ENCODE assay signal across 27 mouse cellular contexts in genomic region chr11:69606832-69607231, GRCm38 (mm10). TPM values are rescaled to one million over a fixed set of nuclear protein-coding genes. Genes with fewer than 3 reads are reported as not detected.
DNase-seq lines count a peak whose midpoint lies in the region; ATAC-seq and TF ChIP-seq lines count a peak whose summit lies in the region.
"Had no signal": no experiment of that assay in that cellular context is flagged by ENCODE, and none has a peak within 500 bp of the region (broad histone marks: within the 10 kb centered on the region; RNA-seq: fewer than 3 reads in every experiment).

No protein-coding gene starts in this region.

- no peak for DNase-seq in limb, embryonic 10.5 days (ENCODE audit: low spot score)
- DNase-seq in liver, postnatal 0 days: no peak
- DNase-seq in MEL (ENCODE audit: low read depth, low spot score): peak; percentile 48
- DNase-seq: adrenal gland, postnatal 10 days; adrenal gland, postnatal 36 days; cerebellum, adult 9-10 months; gastrocnemius, postnatal 10 days; gastrocnemius, postnatal 36 days; heart, adult 2 months had no signal

- H3K9me3 ChIP-seq in limb, embryonic 13.5 days: no peaks in the 10 kb centered on the region
- H3K9me3 ChIP-seq in limb, embryonic 10.5 days (replicated peaks): no peaks in the 10 kb centered on the region
- H3K9me3 ChIP-seq in liver, embryonic 15.5 days (replicated peaks): no peaks in the 10 kb centered on the region
- H3K9me3 ChIP-seq in liver, postnatal 0 days (ENCODE audit: low read length): no peaks in the 10 kb centered on the region
- H3K9me3 ChIP-seq in MEL (replicated peaks; ENCODE audit: insufficient read depth, low read length): no peaks in the 10 kb centered on the region
- no peaks in the 10 kb centered on the region for H3K9me3 ChIP-seq in forebrain, embryonic 16.5 days (ENCODE audit: control insufficient read depth, low read length)
- H3K9me3 ChIP-seq: embryonic facial prominence, embryonic 13.5 days; forebrain, embryonic 12.5 days; forebrain, embryonic 15.5 days; hindbrain, embryonic 12.5 days; hindbrain, embryonic 15.5 days had no signal

- WGBS in limb, embryonic 13.5 days: 83% methylated on average over 2 of the region's 2 CpGs
- WGBS in limb, embryonic 10.5 days: 91% methylated on average over 2 of the region's 2 CpGs
- WGBS in liver, embryonic 15.5 days (ENCODE audit: insufficient replicate concordance): 64% methylated on average over 2 of the region's 2 CpGs
- 76% methylated on average over 2 of the region's 2 CpGs for WGBS in liver, postnatal 0 days (ENCODE audit: insufficient replicate concordance)
- 99% methylated on average over 2 of the region's 2 CpGs for WGBS in forebrain, embryonic 16.5 days

- no peak for TF ChIP-seq POLR2A in MEL (IDR thresholded peaks at IDR 0.05; ENCODE audit: control insufficient read depth in 1 of 2, insufficient read depth in 1 of 2, low read depth in 1 of 2, low read length in 2 of 2, poor library complexity in 1 of 2)

- peak overlapping the region; percentile 100; the same call in 1 of the 2 replicates for H3K4me2 ChIP-seq in limb, embryonic 13.5 days (replicated peaks)
- H3K4me2 ChIP-seq in liver, embryonic 15.5 days: peak overlapping the region; percentile 99; the same call in 1 of the 2 replicates
- H3K4me2 ChIP-seq in liver, postnatal 0 days (ENCODE audit: low read depth, low read length): no peak overlapping the region
- no peak overlapping the region for H3K4me2 ChIP-seq in forebrain, embryonic 16.5 days (ENCODE audit: low read length)

- TF ChIP-seq RAD21 in MEL (IDR thresholded peaks at IDR 0.05; ENCODE audit: low read depth, low read length): no peak

- TF ChIP-seq CTCF in liver, postnatal 0 days (IDR thresholded peaks at IDR 0.05; ENCODE audit: low read depth): no peak
- no peak for TF ChIP-seq CTCF in MEL (IDR thresholded peaks at IDR 0.05 in 2 of 3, conservative IDR thresholded peaks at IDR 0.05 in 1 of 3; ENCODE audit: control insufficient read depth in 1 of 3, insufficient read depth in 1 of 3, low read depth in 2 of 3, low read length in 3 of 3, poor library complexity in 1 of 3, severe bottlenecking in 1 of 3)

- peaks cover 6% of the 10 kb centered on the region for H3K79me2 ChIP-seq in MEL (ENCODE audit: control insufficient read depth, insufficient read depth, low read length, poor library complexity)

- no peak overlapping the region for H3K4me3 ChIP-seq in limb, embryonic 13.5 days
- no peak overlapping the region for H3K4me3 ChIP-seq in limb, embryonic 10.5 days
- H3K4me3 ChIP-seq in liver, embryonic 15.5 days (replicated peaks): no peak overlapping the region
- H3K4me3 ChIP-seq in liver, postnatal 0 days (ENCODE audit: low read depth, low read length): no peak overlapping the region
- H3K4me3 ChIP-seq in MEL (ENCODE audit: control insufficient read depth in 1 of 2, insufficient read depth in 1 of 2, low read depth in 2 of 2, low read length in 2 of 2): no peak overlapping the region; a peak in 1 of 4 replicates
- no peak overlapping the region for H3K4me3 ChIP-seq in forebrain, embryonic 16.5 days (replicated peaks; ENCODE audit: low read length)

- no peak overlapping the region for H3K9ac ChIP-seq in limb, embryonic 13.5 days
- no peak overlapping the region for H3K9ac ChIP-seq in liver, embryonic 15.5 days
- no peak overlapping the region for H3K9ac ChIP-seq in liver, postnatal 0 days (replicated peaks)
- no peak overlapping the region for H3K9ac ChIP-seq in MEL (ENCODE audit: control insufficient read depth, low read depth, low read length, poor library complexity, severe bottlenecking)
- H3K9ac ChIP-seq in forebrain, embryonic 16.5 days (replicated peaks; ENCODE audit: low read depth, low read length): no peak overlapping the region
- H3K9ac ChIP-seq: forebrain, embryonic 12.5 days; hindbrain, embryonic 15.5 days had no signal

- no peak for TF ChIP-seq EP300 in liver, postnatal 0 days (IDR thresholded peaks at IDR 0.05; ENCODE audit: low read depth)
- TF ChIP-seq EP300 in MEL (IDR thresholded peaks at IDR 0.05; ENCODE audit: low read depth in 1 of 2, low read length in 2 of 2): no peak

- peaks cover 25% of the 10 kb centered on the region for H3K27me3 ChIP-seq in limb, embryonic 13.5 days
- H3K27me3 ChIP-seq in limb, embryonic 10.5 days (ENCODE audit: low read depth, poor library complexity, severe bottlenecking): peaks cover 39% of the 10 kb centered on the region
- H3K27me3 ChIP-seq in liver, embryonic 15.5 days: peaks cover 13% of the 10 kb centered on the region; the same call in 1 of the 2 replicates
- H3K27me3 ChIP-seq in liver, postnatal 0 days (ENCODE audit: insufficient read depth, low read length): peaks cover 7% of the 10 kb centered on the region; the same call in 1 of the 2 replicates
- no peaks in the 10 kb centered on the region for H3K27me3 ChIP-seq in MEL (ENCODE audit: control insufficient read depth in 1 of 2, insufficient read depth in 2 of 2, low read length in 2 of 2)
- H3K27me3 ChIP-seq in forebrain, embryonic 16.5 days (replicated peaks; ENCODE audit: control insufficient read depth, insufficient read depth, low read length): no peaks in the 10 kb centered on the region
- H3K27me3 ChIP-seq: forebrain, embryonic 15.5 days; hindbrain, embryonic 15.5 days had no signal

- H3K27ac ChIP-seq in limb, embryonic 13.5 days: no peak overlapping the region
- H3K27ac ChIP-seq in limb, embryonic 10.5 days: no peak overlapping the region
- H3K27ac ChIP-seq in liver, embryonic 15.5 days (replicated peaks): peak overlapping the region; percentile 29; the same call in 1 of the 2 replicates
- H3K27ac ChIP-seq in liver, postnatal 0 days (ENCODE audit: low read depth): no peak overlapping the region
- H3K27ac ChIP-seq in MEL (ENCODE audit: control insufficient read depth, low read depth, low read length): 0 out of 2 replicates have a peak overlapping the region, but pooled peaks have one; percentile 11
- no peak overlapping the region for H3K27ac ChIP-seq in forebrain, embryonic 16.5 days (ENCODE audit: low read length)
- H3K27ac ChIP-seq: forebrain, embryonic 12.5 days had no signal

- H3K4me1 ChIP-seq in limb, embryonic 13.5 days: peaks cover 13% of the 10 kb centered on the region
- peaks cover 28% of the 10 kb centered on the region for H3K4me1 ChIP-seq in limb, embryonic 10.5 days
- peaks cover 74% of the 10 kb centered on the region for H3K4me1 ChIP-seq in liver, embryonic 15.5 days (replicated peaks)
- H3K4me1 ChIP-seq in liver, postnatal 0 days (ENCODE audit: insufficient read depth): peaks cover 24% of the 10 kb centered on the region
- H3K4me1 ChIP-seq in MEL (ENCODE audit: control insufficient read depth in 1 of 2, insufficient read depth in 2 of 2, low read length in 2 of 2): peaks cover 35 to 58% of the 10 kb centered on the region in 2 experiments
- H3K4me1 ChIP-seq in forebrain, embryonic 16.5 days (replicated peaks; ENCODE audit: control insufficient read depth, insufficient read depth, low read length): peaks cover 17% of the 10 kb centered on the region

- ATAC-seq in limb, embryonic 13.5 days (ENCODE audit: low FRiP score, low read depth): no peak
- ATAC-seq in liver, embryonic 15.5 days (ENCODE audit: insufficient read depth): no peak
- ATAC-seq in liver, postnatal 0 days: no peak
- ATAC-seq in forebrain, embryonic 16.5 days: no peak
- ATAC-seq: Patski had no signal

- 0 out of 2 replicates have a peak, but pooled peaks cover 2% of the 10 kb centered on the region for H3K36me3 ChIP-seq in limb, embryonic 13.5 days
- no peaks in the 10 kb centered on the region for H3K36me3 ChIP-seq in limb, embryonic 10.5 days
- H3K36me3 ChIP-seq in liver, embryonic 15.5 days (replicated peaks): no peaks in the 10 kb centered on the region
- H3K36me3 ChIP-seq in liver, postnatal 0 days (replicated peaks; ENCODE audit: insufficient read depth, low read length): no peaks in the 10 kb centered on the region
- peaks cover 0 to 39% of the 10 kb centered on the region in 2 experiments; a peak in 2 of 4 replicates for H3K36me3 ChIP-seq in MEL (ENCODE audit: control insufficient read depth in 1 of 2, insufficient read depth in 2 of 2, low read length in 2 of 2)
- H3K36me3 ChIP-seq in forebrain, embryonic 16.5 days (ENCODE audit: control insufficient read depth, insufficient read depth): peaks cover 3% of the 10 kb centered on the region; the same call in 1 of the 2 replicates
- H3K36me3 ChIP-seq: embryonic facial prominence, embryonic 13.5 days; forebrain, embryonic 12.5 days; forebrain, embryonic 15.5 days; hindbrain, embryonic 12.5 days had no signal

RNA-seq across cellular contexts. Expression of gene Atp1b2, which starts 1.1 kb away (rescaled TPM):
- 5.7 and 6.0 TPM in 2 replicates for polyA plus RNA-seq in limb, embryonic 13.5 days (2015; fragmentation: Nextera tagmentation; extraction: Ambion mirVana)
- 1.5 TPM in 2 replicates for polyA plus RNA-seq in limb, embryonic 10.5 days (2016; fragmentation: Nextera tagmentation; extraction: Ambion mirVana)
- polyA plus RNA-seq in liver, embryonic 15.5 days (2015; fragmentation: Nextera tagmentation; extraction: Ambion mirVana): 14.1 and 14.7 TPM in 2 replicates
- 4.0 and 5.3 TPM in 2 replicates for polyA plus RNA-seq in liver, postnatal 0 days (2015; fragmentation: Nextera tagmentation; extraction: Ambion mirVana)
- total RNA-seq in MEL (2012; rRNA removed): 13.4 and 15.1 TPM in 2 replicates
- 100 to 1,000 TPM in 1 of 2 experiments, not detected in 1; 136 TPM for polyA plus RNA-seq in MEL (2012; ENCODE audit: insufficient read depth in 1 of 2, insufficient read length in 2 of 2, low read depth in 1 of 2, low replicate concordance in 2 of 2, missing spikeins in 1 of 2)
- 30.2 and 33.8 TPM in 2 replicates for polyA plus RNA-seq in forebrain, embryonic 16.5 days (2015; fragmentation: Nextera tagmentation; extraction: Ambion mirVana)

RNA-seq across cellular contexts. Expression of gene Shbg, which starts 10.9 kb away (rescaled TPM):
- polyA plus RNA-seq in limb, embryonic 13.5 days (2015; fragmentation: Nextera tagmentation; extraction: Ambion mirVana): 0.22 TPM in 1 of 2 replicates, not detected in the other
- not detected in 2 replicates for polyA plus RNA-seq in limb, embryonic 10.5 days (2016; fragmentation: Nextera tagmentation; extraction: Ambion mirVana)
- polyA plus RNA-seq in liver, embryonic 15.5 days (2015; fragmentation: Nextera tagmentation; extraction: Ambion mirVana): 26.6 and 27.2 TPM in 2 replicates
- 4.3 and 4.7 TPM in 2 replicates for polyA plus RNA-seq in liver, postnatal 0 days (2015; fragmentation: Nextera tagmentation; extraction: Ambion mirVana)
- not detected in 2 replicates for total RNA-seq in MEL (2012; rRNA removed)
- not detected for polyA plus RNA-seq in MEL (2012; ENCODE audit: insufficient read depth in 1 of 2, insufficient read length in 2 of 2, low read depth in 1 of 2, low replicate concordance in 2 of 2, missing spikeins in 1 of 2)
- not detected in 2 replicates for polyA plus RNA-seq in forebrain, embryonic 16.5 days (2015; fragmentation: Nextera tagmentation; extraction: Ambion mirVana)
- total RNA-seq: adrenal gland, adult 18-20 months; adrenal gland, postnatal 36 days; ES-E14; gastrocnemius, adult 18-20 months; gastrocnemius, postnatal 36 days; granulocyte monocyte progenitor cell, adult 5-6 weeks; heart, adult 2 months; heart, postnatal 25 days; hematopoietic stem cell, adult 5-6 weeks had no signal
- polyA plus RNA-seq: embryonic facial prominence, embryonic 13.5 days; forebrain, embryonic 12.5 days; forebrain, embryonic 15.5 days; heart, adult 2 months; heart, embryonic 14.5 days; heart, postnatal 0 days; hindbrain, embryonic 12.5 days; hindbrain, embryonic 15.5 days; Patski had no signal

RNA-seq across cellular contexts. Expression of gene Sat2, which starts 15.0 kb away (rescaled TPM):
- polyA plus RNA-seq in limb, embryonic 13.5 days (2015; fragmentation: Nextera tagmentation; extraction: Ambion mirVana): 24.1 and 28.0 TPM in 2 replicates
- polyA plus RNA-seq in limb, embryonic 10.5 days (2016; fragmentation: Nextera tagmentation; extraction: Ambion mirVana): 9.1 and 13.7 TPM in 2 replicates
- polyA plus RNA-seq in liver, embryonic 15.5 days (2015; fragmentation: Nextera tagmentation; extraction: Ambion mirVana): 10.2 and 11.1 TPM in 2 replicates
- 15.2 and 18.7 TPM in 2 replicates for polyA plus RNA-seq in liver, postnatal 0 days (2015; fragmentation: Nextera tagmentation; extraction: Ambion mirVana)
- total RNA-seq in MEL (2012; rRNA removed): not detected in 2 replicates
- not detected for polyA plus RNA-seq in MEL (2012; ENCODE audit: insufficient read depth in 1 of 2, insufficient read length in 2 of 2, low read depth in 1 of 2, low replicate concordance in 2 of 2, missing spikeins in 1 of 2)
- 17.3 and 23.8 TPM in 2 replicates for polyA plus RNA-seq in forebrain, embryonic 16.5 days (2015; fragmentation: Nextera tagmentation; extraction: Ambion mirVana)
- total RNA-seq: granulocyte monocyte progenitor cell, adult 5-6 weeks; hematopoietic stem cell, adult 5-6 weeks had no signal
- polyA plus RNA-seq: erythroblast, embryonic 14.5 days had no signal

RNA-seq across cellular contexts. Expression of gene Fxr2, which starts 26.0 kb away (rescaled TPM):
- polyA plus RNA-seq in limb, embryonic 13.5 days (2015; fragmentation: Nextera tagmentation; extraction: Ambion mirVana): 37.3 and 38.0 TPM in 2 replicates
- polyA plus RNA-seq in limb, embryonic 10.5 days (2016; fragmentation: Nextera tagmentation; extraction: Ambion mirVana): 45.4 and 48.1 TPM in 2 replicates
- polyA plus RNA-seq in liver, embryonic 15.5 days (2015; fragmentation: Nextera tagmentation; extraction: Ambion mirVana): 7.3 and 9.7 TPM in 2 replicates
- polyA plus RNA-seq in liver, postnatal 0 days (2015; fragmentation: Nextera tagmentation; extraction: Ambion mirVana): 6.8 TPM in 2 replicates
- 90.2 and 95.1 TPM in 2 replicates for total RNA-seq in MEL (2012; rRNA removed)
- polyA plus RNA-seq in MEL (2012; ENCODE audit: insufficient read depth in 1 of 2, insufficient read length in 2 of 2, low read depth in 1 of 2, low replicate concordance in 2 of 2, missing spikeins in 1 of 2): 10 to 100 TPM in 1 of 2 experiments, not detected in 1; 97.6 TPM
- polyA plus RNA-seq in forebrain, embryonic 16.5 days (2015; fragmentation: Nextera tagmentation; extraction: Ambion mirVana): 37.1 and 47.7 TPM in 2 replicates

RNA-seq across cellular contexts. Expression of gene Trp53, which starts 26.7 kb away (rescaled TPM):
- 158 and 161 TPM in 2 replicates for polyA plus RNA-seq in limb, embryonic 13.5 days (2015; fragmentation: Nextera tagmentation; extraction: Ambion mirVana)
- polyA plus RNA-seq in limb, embryonic 10.5 days (2016; fragmentation: Nextera tagmentation; extraction: Ambion mirVana): 243 and 267 TPM in 2 replicates
- polyA plus RNA-seq in liver, embryonic 15.5 days (2015; fragmentation: Nextera tagmentation; extraction: Ambion mirVana): 62.4 and 63.8 TPM in 2 replicates
- polyA plus RNA-seq in liver, postnatal 0 days (2015; fragmentation: Nextera tagmentation; extraction: Ambion mirVana): 32.6 and 33.5 TPM in 2 replicates
- total RNA-seq in MEL (2012; rRNA removed): 74.1 and 76.4 TPM in 2 replicates
- polyA plus RNA-seq in MEL (2012; ENCODE audit: insufficient read depth in 1 of 2, insufficient read length in 2 of 2, low read depth in 1 of 2, low replicate concordance in 2 of 2, missing spikeins in 1 of 2): 100 to 1,000 TPM in 1 of 2 experiments, not detected in 1; 212 TPM
- 103 and 109 TPM in 2 replicates for polyA plus RNA-seq in forebrain, embryonic 16.5 days (2015; fragmentation: Nextera tagmentation; extraction: Ambion mirVana)

Comparison
In these comparisons a context has a peak if more than half of its experiments do, and no peak if none do; other contexts are left out.
1. H3K27ac ChIP-seq: peak in liver, embryonic 15.5 days (single experiment) and MEL (single experiment); none in limb, embryonic 13.5 days (single experiment), limb, embryonic 10.5 days (single experiment), liver, postnatal 0 days (single experiment) and forebrain, embryonic 16.5 days (single experiment).
2. H3K4me2 ChIP-seq: peak in limb, embryonic 13.5 days (single experiment) and liver, embryonic 15.5 days (single experiment); none in liver, postnatal 0 days (single experiment) and forebrain, embryonic 16.5 days (single experiment).